Mouse (Mus musculus): Measurements from ENCODE around the gene Npcd.

DNA sequence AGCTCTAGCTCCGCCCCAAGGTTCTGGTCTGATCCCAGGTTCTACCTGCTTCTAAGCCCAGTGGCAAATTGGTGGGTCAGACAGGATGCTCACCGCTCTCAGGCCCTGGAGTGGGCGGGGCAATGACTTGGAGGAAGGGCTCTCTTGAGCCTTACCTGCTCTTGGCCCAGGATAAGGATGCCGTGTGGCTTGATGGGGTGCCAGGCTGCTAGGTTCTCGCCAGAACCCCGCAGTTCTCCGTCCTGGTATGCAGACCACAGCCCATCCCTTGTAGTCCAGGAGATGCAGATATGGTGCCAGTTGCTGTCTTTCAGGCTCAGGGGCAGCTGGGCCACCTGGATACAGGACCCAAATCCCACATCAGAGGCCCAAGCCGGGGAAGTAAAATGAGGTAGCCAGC, 43.9 kb downstream of the Npcd start:
- TF ChIP-seq CTCF (IDR thresholded peaks at IDR 0.05; ENCODE audit: extremely low read depth, insufficient read depth, insufficient read length, insufficient replicate concordance) = no peak
- TF ChIP-seq POLR2A (IDR thresholded peaks at IDR 0.05; ENCODE audit: low read depth, low read length) = no peak

Data from spleen, adult 2 months (tissue).